Mouse (Mus musculus): ENCODE measurements at regions not wholly inside any gene's neighbourhood (a gene's known extent, or its start where the extent isn't known, plus 50 kb on each side); places are given as distances from the start of the nearest gene placed in this dataset.

GRCm38 (mm10) chr1:119364901-119365300 is 57.1 kb downstream of the Inhbb start:
- Histone ChIP-seq H3K36me3 (no peaks in the 10 kb centered on the region), H3K4me3 (no peak overlapping the region), H3K27me3 (ENCODE audit: insufficient read depth, poor library complexity, severe bottlenecking) (no peaks in the 10 kb centered on the region), H3K27ac (no peak overlapping the region), H3K9me3 (peaks cover 2% of the 10 kb centered on the region; the same call in 1 of the 2 replicates), H3K4me1 (replicated peaks) (no peaks in the 10 kb centered on the region)
- DNase-seq (ENCODE audit: low spot score): no peak

- Histone ChIP-seq H3K4me3 (no peak overlapping the region), H3K36me3 (no peaks in the 10 kb centered on the region), H3K27me3 (ENCODE audit: insufficient read depth, poor library complexity, severe bottlenecking) (no peaks in the 10 kb centered on the region), H3K9me3 (peaks cover 2% of the 10 kb centered on the region; the same call in 1 of the 2 replicates), H3K4me1 (replicated peaks) (no peaks in the 10 kb centered on the region), H3K27ac (no peak overlapping the region)
- DNase-seq (ENCODE audit: low spot score): no peak
- WGBS: 89% methylated on average over 1 of the region's 1 CpGs
Observed at GRCm38 (mm10) chr1:119358096-119358495, 64.0 kb downstream of the Inhbb start.

GRCm38 (mm10) chr1:119356916-119357315 is 65.1 kb downstream of the Inhbb start:
- no peak overlapping the region for H3K4me3 ChIP-seq
- H3K36me3 ChIP-seq: no peaks in the 10 kb centered on the region
- no peak overlapping the region for H3K27ac ChIP-seq
- peaks cover 2% of the 10 kb centered on the region; the same call in 1 of the 2 replicates for H3K9me3 ChIP-seq
- 43% methylated on average over 1 of the region's 1 CpGs for WGBS
- no peaks in the 10 kb centered on the region for H3K4me1 ChIP-seq (replicated peaks)
- no peaks in the 10 kb centered on the region for H3K27me3 ChIP-seq (ENCODE audit: insufficient read depth, poor library complexity, severe bottlenecking)
- DNase-seq (ENCODE audit: low spot score): no peak

GRCm38 (mm10) chr1:119355456-119355855 is 66.6 kb downstream of the Inhbb start:
- H3K4me3 ChIP-seq: no peak overlapping the region
- H3K27me3 ChIP-seq (ENCODE audit: insufficient read depth, poor library complexity, severe bottlenecking): no peaks in the 10 kb centered on the region
- WGBS: 85% methylated on average over 5 of the region's 5 CpGs
- H3K4me1 ChIP-seq (replicated peaks): no peaks in the 10 kb centered on the region
- H3K9me3 ChIP-seq: peaks cover 2% of the 10 kb centered on the region; the same call in 1 of the 2 replicates
- H3K27ac ChIP-seq: no peak overlapping the region
- H3K36me3 ChIP-seq: no peaks in the 10 kb centered on the region
- no peak for DNase-seq (ENCODE audit: low spot score)

GRCm38 (mm10) chr1:119351567-119351966 is 70.5 kb downstream of the Inhbb start:
- 90% methylated on average over 8 of the region's 8 CpGs for WGBS
- no peak overlapping the region for H3K4me3 ChIP-seq
- H3K27me3 ChIP-seq (ENCODE audit: insufficient read depth, poor library complexity, severe bottlenecking): peaks cover 16% of the 10 kb centered on the region
- no peak overlapping the region for H3K27ac ChIP-seq
- H3K4me1 ChIP-seq (replicated peaks): peaks cover 13% of the 10 kb centered on the region
- peaks cover 2% of the 10 kb centered on the region; the same call in 1 of the 2 replicates for H3K9me3 ChIP-seq
- no peaks in the 10 kb centered on the region for H3K36me3 ChIP-seq
- DNase-seq (ENCODE audit: low spot score): no peak

GRCm38 (mm10) chr1:119350846-119351245 is 71.2 kb downstream of the Inhbb start:
- no peak overlapping the region for H3K27ac ChIP-seq
- 95% methylated on average over 4 of the region's 4 CpGs for WGBS
- no peak for DNase-seq (ENCODE audit: low spot score)
- H3K4me3 ChIP-seq: no peak overlapping the region
- H3K27me3 ChIP-seq (ENCODE audit: insufficient read depth, poor library complexity, severe bottlenecking): peaks cover 16% of the 10 kb centered on the region
- peaks cover 13% of the 10 kb centered on the region for H3K4me1 ChIP-seq (replicated peaks)
- H3K36me3 ChIP-seq: no peaks in the 10 kb centered on the region
- H3K9me3 ChIP-seq: peaks cover 2% of the 10 kb centered on the region; the same call in 1 of the 2 replicates

- H3K4me1 ChIP-seq (replicated peaks): peaks cover 13% of the 10 kb centered on the region
- DNase-seq (ENCODE audit: low spot score): no peak
- peaks cover 16% of the 10 kb centered on the region for H3K27me3 ChIP-seq (ENCODE audit: insufficient read depth, poor library complexity, severe bottlenecking)
- peaks cover 2% of the 10 kb centered on the region; the same call in 1 of the 2 replicates for H3K9me3 ChIP-seq
- no peak overlapping the region for H3K4me3 ChIP-seq
- no peak overlapping the region for H3K27ac ChIP-seq
- WGBS: 93% methylated on average over 7 of the region's 7 CpGs
- H3K36me3 ChIP-seq: no peaks in the 10 kb centered on the region
Observed at GRCm38 (mm10) chr1:119350296-119350695, 71.8 kb downstream of the Inhbb start.

- 19% methylated on average over 18 of the region's 18 CpGs for WGBS
- Histone ChIP-seq H3K27me3 (ENCODE audit: insufficient read depth, poor library complexity, severe bottlenecking) (peaks cover 16% of the 10 kb centered on the region), H3K4me3 (no peak overlapping the region), H3K9me3 (peaks cover 2% of the 10 kb centered on the region; the same call in 1 of the 2 replicates), H3K27ac (no peak overlapping the region), H3K4me1 (replicated peaks) (peaks cover 13% of the 10 kb centered on the region), H3K36me3 (no peaks in the 10 kb centered on the region)
- peak; percentile 20 for DNase-seq (ENCODE audit: low spot score)
Observed at GRCm38 (mm10) chr1:119348456-119349208, 73.4 kb downstream of the Inhbb start.

- Histone ChIP-seq H3K4me3 (no peak overlapping the region), H3K27ac (no peak overlapping the region), H3K4me1 (replicated peaks) (peaks cover 13% of the 10 kb centered on the region), H3K9me3 (peaks cover 2% of the 10 kb centered on the region; the same call in 1 of the 2 replicates), H3K36me3 (no peaks in the 10 kb centered on the region), H3K27me3 (ENCODE audit: insufficient read depth, poor library complexity, severe bottlenecking) (peaks cover 16% of the 10 kb centered on the region)
- 78% methylated on average over 1 of the region's 1 CpGs for WGBS
- DNase-seq (ENCODE audit: low spot score): no peak
Observed at GRCm38 (mm10) chr1:119347749-119348148, 74.3 kb downstream of the Inhbb start.

GRCm38 (mm10) chr1:119346634-119347155 is 75.4 kb downstream of the Inhbb start:
- Histone ChIP-seq H3K4me3 (no peak overlapping the region), H3K27ac (no peak overlapping the region), H3K9me3 (peaks cover 2% of the 10 kb centered on the region; the same call in 1 of the 2 replicates), H3K27me3 (ENCODE audit: insufficient read depth, poor library complexity, severe bottlenecking) (peaks cover 16% of the 10 kb centered on the region), H3K4me1 (replicated peaks) (peaks cover 13% of the 10 kb centered on the region), H3K36me3 (no peaks in the 10 kb centered on the region)
- no peak for DNase-seq (ENCODE audit: low spot score)
- 78% methylated on average over 5 of the region's 5 CpGs for WGBS

- 59% methylated on average over 7 of the region's 7 CpGs for WGBS
- no peak overlapping the region for H3K4me3 ChIP-seq
- H3K9me3 ChIP-seq: no peaks in the 10 kb centered on the region
- no peaks in the 10 kb centered on the region for H3K36me3 ChIP-seq
- H3K4me1 ChIP-seq (replicated peaks): peaks cover 13% of the 10 kb centered on the region
- H3K27me3 ChIP-seq (ENCODE audit: insufficient read depth, poor library complexity, severe bottlenecking): peaks cover 16% of the 10 kb centered on the region
- peak; percentile 11 for DNase-seq (ENCODE audit: low spot score)
- H3K27ac ChIP-seq: no peak overlapping the region
Observed at GRCm38 (mm10) chr1:119345115-119345791, 76.8 kb downstream of the Inhbb start.

- Histone ChIP-seq H3K27ac (no peak overlapping the region), H3K27me3 (ENCODE audit: insufficient read depth, poor library complexity, severe bottlenecking) (peaks cover 7% of the 10 kb centered on the region), H3K36me3 (no peaks in the 10 kb centered on the region), H3K9me3 (no peaks in the 10 kb centered on the region), H3K4me1 (replicated peaks) (peaks cover 9% of the 10 kb centered on the region), H3K4me3 (no peak overlapping the region)
- no peak for DNase-seq (ENCODE audit: low spot score)
- WGBS: 83% methylated on average over 4 of the region's 4 CpGs
Observed at GRCm38 (mm10) chr1:119344046-119344445, 78.0 kb downstream of the Inhbb start.

GRCm38 (mm10) chr1:119335171-119335570 is 86.9 kb downstream of the Inhbb start:
- Histone ChIP-seq H3K9me3 (no peaks in the 10 kb centered on the region), H3K27me3 (ENCODE audit: insufficient read depth, poor library complexity, severe bottlenecking) (peaks cover 25% of the 10 kb centered on the region), H3K36me3 (no peaks in the 10 kb centered on the region), H3K27ac (no peak overlapping the region), H3K4me3 (no peak overlapping the region), H3K4me1 (replicated peaks) (peaks cover 7% of the 10 kb centered on the region; the same call in 1 of the 2 replicates)
- no peak for DNase-seq (ENCODE audit: low spot score)
- 24% methylated on average over 13 of the region's 13 CpGs for WGBS

All from hindbrain, embryonic 10.5 days (tissue).